Mouse (Mus musculus) hindbrain, embryonic 12.5 days (tissue): ENCODE measurements at regions not wholly inside any gene's neighbourhood (a gene's known extent, or its start where the extent isn't known, plus 50 kb on each side); places are given as distances from the start of the nearest gene placed in this dataset.

ENCODE experiments used
- ATAC-seq: fragments of 200-750 bp; cut with Nextera tagmentation; 2 replicates; pipeline ENCODE4 v1.8.0; 2017; ENCODE audit warnings: moderate TSS enrichment; ENCODE audit not compliant: low FRiP score
- H3K27ac ChIP-seq: fragments of 300-500 bp; sonication (generic); 2 replicates; pipeline ENCODE4 v1.5.1; 2016; ENCODE audit warnings: mild to moderate bottlenecking
- H3K27me3 ChIP-seq: fragments of 300-500 bp; sonication (generic); 2 replicates; pipeline ENCODE4 v1.6.1; 2016; ENCODE audit warnings: mild to moderate bottlenecking
- H3K36me3 ChIP-seq: fragments of 300-500 bp; sonication (generic); 2 replicates; pipeline ENCODE4 v1.6.1; 2016; ENCODE audit warnings: mild to moderate bottlenecking
- H3K4me1 ChIP-seq: fragments of 300-500 bp; sonication (generic); 2 replicates; pipeline ENCODE4 v1.6.1; 2016
- H3K4me2 ChIP-seq: fragments of 300-500 bp; sonication (generic); replicated peaks from 2 replicates; pipeline ENCODE4 v1.6.1; 2016; ENCODE audit warnings: mild to moderate bottlenecking
- H3K4me3 ChIP-seq: fragments of 300-500 bp; sonication (generic); 2 replicates; pipeline ENCODE4 v1.5.1; 2016; ENCODE audit warnings: mild to moderate bottlenecking
- H3K9ac ChIP-seq: fragments of 300-500 bp; sonication (generic); 2 replicates; pipeline ENCODE4 v1.6.1; 2016; ENCODE audit warnings: mild to moderate bottlenecking, moderate library complexity
- H3K9me3 ChIP-seq: fragments of 300-500 bp; sonication (generic); replicated peaks from 2 replicates; pipeline ENCODE4 v1.6.1; 2016; ENCODE audit warnings: mild to moderate bottlenecking
- WGBS: fragments of 180-500 bp; shearing (Covaris S2); methylation state at CpG from one replicate; pipeline ENCODE4 v1.1.7; 2016; 5-methylcytosine and 5-hydroxymethylcytosine counted together

GRCm38 (mm10) chr10:23534636-23535035 is 184.1 kb upstream of the Eya4 start:
- Histone ChIP-seq H3K4me3 (no peak overlapping the region), H3K9me3 (no peaks in the 10 kb centered on the region), H3K36me3 (no peaks in the 10 kb centered on the region), H3K4me1 (no peaks in the 10 kb centered on the region), H3K4me2 (no peak overlapping the region), H3K27me3 (no peaks in the 10 kb centered on the region), H3K27ac (no peak overlapping the region), H3K9ac (no peak overlapping the region)
- no peak for ATAC-seq

GRCm38 (mm10) chr10:23531964-23532758 is 181.6 kb upstream of the Eya4 start:
- 86% methylated on average over 17 of the region's 17 CpGs for WGBS
- Histone ChIP-seq H3K9ac (no peak overlapping the region), H3K4me1 (no peaks in the 10 kb centered on the region), H3K36me3 (no peaks in the 10 kb centered on the region), H3K27ac (no peak overlapping the region), H3K9me3 (no peaks in the 10 kb centered on the region), H3K4me3 (no peak overlapping the region), H3K27me3 (no peaks in the 10 kb centered on the region), H3K4me2 (no peak overlapping the region)
- no peak for ATAC-seq

GRCm38 (mm10) chr10:23530715-23531114 is 180.1 kb upstream of the Eya4 start:
- no peaks in the 10 kb centered on the region for H3K9me3 ChIP-seq
- no peak overlapping the region for H3K27ac ChIP-seq
- H3K4me1 ChIP-seq, result no peaks in the 10 kb centered on the region
- no peaks in the 10 kb centered on the region for H3K36me3 ChIP-seq
- no peak overlapping the region for H3K4me3 ChIP-seq
- H3K9ac ChIP-seq, result no peak overlapping the region
- WGBS, result 79% methylated on average over 3 of the region's 3 CpGs
- no peak overlapping the region for H3K4me2 ChIP-seq
- no peak for ATAC-seq
- H3K27me3 ChIP-seq, result no peaks in the 10 kb centered on the region

GRCm38 (mm10) chr10:23526796-23527195 is 176.2 kb upstream of the Eya4 start:
- H3K9ac ChIP-seq, result no peak overlapping the region
- H3K9me3 ChIP-seq, result no peaks in the 10 kb centered on the region
- no peak overlapping the region for H3K27ac ChIP-seq
- no peaks in the 10 kb centered on the region for H3K27me3 ChIP-seq
- H3K4me3 ChIP-seq, result no peak overlapping the region
- no peak overlapping the region for H3K4me2 ChIP-seq
- no peaks in the 10 kb centered on the region for H3K36me3 ChIP-seq
- no peak for ATAC-seq
- no peaks in the 10 kb centered on the region for H3K4me1 ChIP-seq

- Histone ChIP-seq H3K4me1 (no peaks in the 10 kb centered on the region), H3K4me3 (no peak overlapping the region), H3K4me2 (no peak overlapping the region), H3K27me3 (no peaks in the 10 kb centered on the region), H3K27ac (no peak overlapping the region), H3K9ac (no peak overlapping the region), H3K9me3 (no peaks in the 10 kb centered on the region), H3K36me3 (no peaks in the 10 kb centered on the region)
- no peak for ATAC-seq
- 71% methylated on average over 1 of the region's 1 CpGs for WGBS
Observed at GRCm38 (mm10) chr10:23522664-23523063, 172.1 kb upstream of the Eya4 start.

- Histone ChIP-seq H3K4me2 (no peak overlapping the region), H3K36me3 (no peaks in the 10 kb centered on the region), H3K9me3 (no peaks in the 10 kb centered on the region), H3K4me1 (no peaks in the 10 kb centered on the region), H3K27ac (no peak overlapping the region), H3K27me3 (no peaks in the 10 kb centered on the region), H3K4me3 (no peak overlapping the region), H3K9ac (no peak overlapping the region)
- no peak for ATAC-seq
- WGBS, result 81% methylated on average over 7 of the region's 7 CpGs
Observed at GRCm38 (mm10) chr10:23493647-23494046, 143.1 kb upstream of the Eya4 start.

GRCm38 (mm10) chr10:23492971-23493370 is 142.4 kb upstream of the Eya4 start:
- H3K36me3 ChIP-seq, result no peaks in the 10 kb centered on the region
- H3K4me2 ChIP-seq, result no peak overlapping the region
- no peaks in the 10 kb centered on the region for H3K27me3 ChIP-seq
- H3K9ac ChIP-seq, result no peak overlapping the region
- ATAC-seq, result no peak
- no peak overlapping the region for H3K4me3 ChIP-seq
- no peaks in the 10 kb centered on the region for H3K4me1 ChIP-seq
- H3K27ac ChIP-seq, result no peak overlapping the region
- WGBS, result 70% methylated on average over 5 of the region's 5 CpGs
- H3K9me3 ChIP-seq, result no peaks in the 10 kb centered on the region

GRCm38 (mm10) chr10:23488996-23489395 is 138.4 kb upstream of the Eya4 start:
- no peak overlapping the region for H3K27ac ChIP-seq
- WGBS, result 68% methylated on average over 3 of the region's 3 CpGs
- no peaks in the 10 kb centered on the region for H3K36me3 ChIP-seq
- H3K4me1 ChIP-seq, result no peaks in the 10 kb centered on the region
- H3K4me2 ChIP-seq, result no peak overlapping the region
- ATAC-seq, result no peak
- no peak overlapping the region for H3K4me3 ChIP-seq
- H3K9me3 ChIP-seq, result no peaks in the 10 kb centered on the region
- no peak overlapping the region for H3K9ac ChIP-seq
- no peaks in the 10 kb centered on the region for H3K27me3 ChIP-seq

GRCm38 (mm10) chr10:23480474-23480873 is 129.9 kb upstream of the Eya4 start:
- no peaks in the 10 kb centered on the region for H3K36me3 ChIP-seq
- H3K4me3 ChIP-seq, result no peak overlapping the region
- H3K27ac ChIP-seq, result no peak overlapping the region
- no peak overlapping the region for H3K9ac ChIP-seq
- H3K9me3 ChIP-seq, result peaks cover 6% of the 10 kb centered on the region; the same call in 1 of the 2 replicates
- H3K27me3 ChIP-seq, result no peaks in the 10 kb centered on the region
- H3K4me2 ChIP-seq, result no peak overlapping the region
- no peaks in the 10 kb centered on the region for H3K4me1 ChIP-seq
- ATAC-seq, result no peak

GRCm38 (mm10) chr10:23478902-23479301 is 128.3 kb upstream of the Eya4 start:
- Histone ChIP-seq H3K27me3 (no peaks in the 10 kb centered on the region), H3K9ac (no peak overlapping the region), H3K4me3 (no peak overlapping the region), H3K4me1 (no peaks in the 10 kb centered on the region), H3K9me3 (peaks cover 6% of the 10 kb centered on the region; the same call in 1 of the 2 replicates), H3K4me2 (no peak overlapping the region), H3K36me3 (no peaks in the 10 kb centered on the region), H3K27ac (no peak overlapping the region)
- ATAC-seq, result no peak
- WGBS, result 92% methylated on average over 2 of the region's 2 CpGs

- H3K4me2 ChIP-seq, result no peak overlapping the region
- no peaks in the 10 kb centered on the region for H3K27me3 ChIP-seq
- ATAC-seq, result no peak
- no peak overlapping the region for H3K27ac ChIP-seq
- no peaks in the 10 kb centered on the region for H3K4me1 ChIP-seq
- H3K9ac ChIP-seq, result no peak overlapping the region
- peaks cover 6% of the 10 kb centered on the region; the same call in 1 of the 2 replicates for H3K9me3 ChIP-seq
- H3K4me3 ChIP-seq, result no peak overlapping the region
- WGBS, result 91% methylated on average over 4 of the region's 4 CpGs
- H3K36me3 ChIP-seq, result no peaks in the 10 kb centered on the region
Observed at GRCm38 (mm10) chr10:23477104-23477503, 126.5 kb upstream of the Eya4 start.

GRCm38 (mm10) chr10:23450997-23451396 is 100.4 kb upstream of the Eya4 start:
- Histone ChIP-seq H3K4me3 (no peak overlapping the region), H3K27ac (no peak overlapping the region), H3K4me2 (no peak overlapping the region), H3K4me1 (peaks cover 13% of the 10 kb centered on the region), H3K36me3 (no peaks in the 10 kb centered on the region), H3K9ac (no peak overlapping the region), H3K9me3 (no peaks in the 10 kb centered on the region), H3K27me3 (no peaks in the 10 kb centered on the region)
- 92% methylated on average over 3 of the region's 3 CpGs for WGBS
- ATAC-seq, result no peak

GRCm38 (mm10) chr10:23450647-23450979 is 100.0 kb upstream of the Eya4 start:
- Histone ChIP-seq H3K4me1 (peaks cover 13% of the 10 kb centered on the region), H3K27me3 (no peaks in the 10 kb centered on the region), H3K4me3 (no peak overlapping the region), H3K4me2 (no peak overlapping the region), H3K36me3 (no peaks in the 10 kb centered on the region), H3K27ac (peak overlapping the region; percentile 30; the same call in 1 of the 2 replicates), H3K9ac (no peak overlapping the region), H3K9me3 (no peaks in the 10 kb centered on the region)
- 84% methylated on average over 3 of the region's 3 CpGs for WGBS
- no peak; the same call in 1 of the 2 replicates for ATAC-seq
